Mouse (Mus musculus) urinary bladder, adult 18-20 months (tissue): ENCODE results near the gene Notch4.
A peak's percentile ranks its signal among the peaks of the same experiment; 100 is the strongest.
"Not testable (repeated sequence)": the region's sequence is repeated elsewhere in the genome, so short reads cannot be mapped to it uniquely, and the experiment has no call there.

Source experiments
- DNase-seq, 2 experiments: peaks; one replicate each; pipeline ENCODE4 v3.0.0; 2022; ENCODE audit warnings: low spot score in 2 of 2, mixed read lengths in 2 of 2

Notch4 gene

GRCm38 (mm10) chr17:34564003-34564421 is at the start of gene Notch4:
Notch4 (plus strand) TSS chr17:34564268.
- DNase-seq: no peak

- no peak for DNase-seq
These were observed 47.6 kb upstream of the Notch4 start for GRCm38 (mm10) chr17:34516514-34516913.

GRCm38 (mm10) chr17:34517252-34517651 is 46.8 kb upstream of the Notch4 start, which contains the start of gene Btnl6:
Btnl6 (minus strand) TSS chr17:34517352.
- DNase-seq: no peak

- no peak for DNase-seq
These were observed 46.3 kb upstream of the Notch4 start for GRCm38 (mm10) chr17:34517795-34518194.

- not testable (repeated sequence) for DNase-seq
These were observed 45.5 kb upstream of the Notch4 start for GRCm38 (mm10) chr17:34518571-34518970.

- no peak for DNase-seq
These were observed 45.1 kb upstream of the Notch4 start for GRCm38 (mm10) chr17:34519001-34519400.

- DNase-seq: no peak
These were observed 31.4 kb upstream of the Notch4 start for GRCm38 (mm10) chr17:34532671-34533070.

GRCm38 (mm10) chr17:34543567-34543966 is 20.5 kb upstream of the Notch4 start:
- not testable (repeated sequence) for DNase-seq

GRCm38 (mm10) chr17:34546797-34547196 is 17.3 kb upstream of the Notch4 start:
- no peak for DNase-seq

GRCm38 (mm10) chr17:34547601-34548000 is 16.5 kb upstream of the Notch4 start:
- no peak for DNase-seq

GRCm38 (mm10) chr17:34549156-34549555 is 14.9 kb upstream of the Notch4 start:
- DNase-seq: no peak

- no peak for DNase-seq
These were observed 14.2 kb upstream of the Notch4 start for GRCm38 (mm10) chr17:34549843-34550242.

GRCm38 (mm10) chr17:34555483-34555882 is 8.6 kb upstream of the Notch4 start:
- peak; percentile 66 to 72 for DNase-seq

- no peak for DNase-seq
These were observed 7.7 kb upstream of the Notch4 start for GRCm38 (mm10) chr17:34556406-34556805.

- no peak for DNase-seq
These were observed 6.7 kb upstream of the Notch4 start for GRCm38 (mm10) chr17:34557411-34557810.

GRCm38 (mm10) chr17:34559116-34559515 is 5.0 kb upstream of the Notch4 start:
- no peak for DNase-seq

- DNase-seq: no peak
These were observed 4.2 kb upstream of the Notch4 start for GRCm38 (mm10) chr17:34559895-34560294.

- DNase-seq: no peak
These were observed 3.6 kb upstream of the Notch4 start for GRCm38 (mm10) chr17:34560438-34560837.

GRCm38 (mm10) chr17:34561200-34561599 is 2.9 kb upstream of the Notch4 start:
- DNase-seq: no peak

GRCm38 (mm10) chr17:34562595-34562994 is 1.5 kb upstream of the Notch4 start:
- no peak for DNase-seq

- DNase-seq: no peak
These were observed 714 bp upstream of the Notch4 start for GRCm38 (mm10) chr17:34563354-34563753.

- no peak for DNase-seq
These were observed 728 bp downstream of the Notch4 start for GRCm38 (mm10) chr17:34564796-34565195.

- no peak for DNase-seq
These were observed 3.2 kb downstream of the Notch4 start for GRCm38 (mm10) chr17:34567311-34567710.

GRCm38 (mm10) chr17:34568421-34568820 is 4.4 kb downstream of the Notch4 start:
- DNase-seq: no peak
